Comparison of ENCODE assay signal across 20 mouse cellular contexts in the genomic region with DNA sequence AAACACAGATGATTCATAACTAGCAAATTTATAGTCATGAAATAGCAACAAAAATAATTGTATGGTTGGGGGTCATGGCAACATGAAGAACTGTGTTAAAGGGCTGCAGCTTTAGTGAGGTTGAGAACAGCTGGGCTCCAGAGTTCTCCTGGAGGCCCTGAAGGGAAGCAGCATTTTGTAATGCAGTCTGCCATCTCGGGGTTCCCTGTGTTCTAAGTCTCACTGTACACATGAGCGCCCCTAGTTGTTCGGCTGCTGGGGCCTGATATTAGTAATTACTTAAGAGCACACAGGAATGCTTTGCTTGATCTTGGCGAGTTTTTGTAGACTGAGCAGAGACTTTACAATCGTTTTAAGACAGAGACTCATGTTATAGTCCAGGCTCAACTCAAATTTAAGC. TPM values are rescaled to one million over a fixed set of nuclear protein-coding genes. Genes with fewer than 3 reads are reported as not detected.
DNase-seq lines count a peak whose midpoint lies in the region; ATAC-seq and TF ChIP-seq lines count a peak whose summit lies in the region.
"Had no signal": no experiment of that assay in that cellular context is flagged by ENCODE, and none has a peak within 500 bp of the region (broad histone marks: within the 10 kb centered on the region; RNA-seq: fewer than 3 reads in every experiment).

No protein-coding gene starts in this region.

- no peak overlapping the region for H3K27ac ChIP-seq in intestine, embryonic 16.5 days (ENCODE audit: low read length)
- no peak overlapping the region for H3K27ac ChIP-seq in intestine, embryonic 15.5 days
- H3K27ac ChIP-seq in liver, embryonic 14.5 days, result no peak overlapping the region
- no peak overlapping the region for H3K27ac ChIP-seq in liver, embryonic 12.5 days
- H3K27ac ChIP-seq in liver, embryonic 15.5 days (replicated peaks), result no peak overlapping the region
- H3K27ac ChIP-seq: embryonic facial prominence, embryonic 10.5 days; forebrain, embryonic 13.5 days; gastrocnemius, adult 2 months; hindbrain, embryonic 10.5 days; hindbrain, embryonic 15.5 days had no signal

- H3K4me2 ChIP-seq in intestine, embryonic 16.5 days (ENCODE audit: low read depth, low read length), result 0 out of 2 replicates have a peak overlapping the region, but pooled peaks have one; percentile 14
- no peak overlapping the region for H3K4me2 ChIP-seq in intestine, embryonic 15.5 days (replicated peaks)
- H3K4me2 ChIP-seq in liver, embryonic 14.5 days (ENCODE audit: low read depth), result peak overlapping the region; percentile 37
- no peak overlapping the region for H3K4me2 ChIP-seq in liver, embryonic 12.5 days
- H3K4me2 ChIP-seq in liver, embryonic 15.5 days, result peak overlapping the region; percentile 37
- H3K4me2 ChIP-seq: forebrain, embryonic 13.5 days; hindbrain, embryonic 15.5 days had no signal

- no peak for TF ChIP-seq CTCF in liver, embryonic 14.5 days (IDR thresholded peaks at IDR 0.05; ENCODE audit: low read depth)

- no peak for TF ChIP-seq EP300 in liver, embryonic 14.5 days (IDR thresholded peaks at IDR 0.05; ENCODE audit: low read depth)

- no peak overlapping the region for H3K9ac ChIP-seq in intestine, embryonic 16.5 days (ENCODE audit: low read depth, low read length)
- H3K9ac ChIP-seq in intestine, embryonic 15.5 days, result no peak overlapping the region
- no peak overlapping the region for H3K9ac ChIP-seq in liver, embryonic 14.5 days (replicated peaks)
- no peak overlapping the region for H3K9ac ChIP-seq in liver, embryonic 12.5 days
- H3K9ac ChIP-seq in liver, embryonic 15.5 days, result no peak overlapping the region
- H3K9ac ChIP-seq: forebrain, embryonic 13.5 days; hindbrain, embryonic 15.5 days had no signal

- H3K27me3 ChIP-seq in intestine, embryonic 16.5 days (replicated peaks; ENCODE audit: control insufficient read depth, insufficient read depth, low read length), result no peaks in the 10 kb centered on the region
- H3K27me3 ChIP-seq in intestine, embryonic 15.5 days (replicated peaks), result no peaks in the 10 kb centered on the region
- no peaks in the 10 kb centered on the region for H3K27me3 ChIP-seq in liver, embryonic 14.5 days (ENCODE audit: control insufficient read depth, insufficient read depth, low read length)
- H3K27me3 ChIP-seq in liver, embryonic 12.5 days (replicated peaks), result no peaks in the 10 kb centered on the region
- H3K27me3 ChIP-seq in liver, embryonic 15.5 days, result no peaks in the 10 kb centered on the region
- H3K27me3 ChIP-seq: CH12.LX; forebrain, embryonic 13.5 days; hindbrain, embryonic 15.5 days had no signal

- H3K4me3 ChIP-seq in intestine, embryonic 16.5 days (ENCODE audit: low read length), result no peak overlapping the region; the same call in 1 of the 2 replicates
- H3K4me3 ChIP-seq in intestine, embryonic 15.5 days (replicated peaks), result no peak overlapping the region
- peak overlapping the region in 1 of 2 experiments; percentile 28; a peak in 2 of 4 replicates for H3K4me3 ChIP-seq in liver, embryonic 14.5 days (ENCODE audit: insufficient read depth in 1 of 2, low read depth in 2 of 2, low read length in 2 of 2)
- no peak overlapping the region for H3K4me3 ChIP-seq in liver, embryonic 12.5 days
- H3K4me3 ChIP-seq in liver, embryonic 15.5 days (replicated peaks), result peak overlapping the region; percentile 38
- H3K4me3 ChIP-seq: embryonic facial prominence, embryonic 10.5 days; forebrain, embryonic 13.5 days; gastrocnemius, adult 2 months; hindbrain, embryonic 10.5 days; hindbrain, embryonic 15.5 days had no signal

- no peak for ATAC-seq in intestine, embryonic 16.5 days
- no peak for ATAC-seq in intestine, embryonic 15.5 days
- no peak for ATAC-seq in liver, embryonic 14.5 days (ENCODE audit: insufficient read depth)
- ATAC-seq in liver, embryonic 12.5 days, result no peak
- no peak for ATAC-seq in liver, embryonic 15.5 days (ENCODE audit: insufficient read depth)
- ATAC-seq: forebrain, embryonic 13.5 days had no signal

- 89% methylated on average over 5 of the region's 5 CpGs for WGBS in intestine, embryonic 16.5 days
- 84% methylated on average over 5 of the region's 5 CpGs for WGBS in intestine, embryonic 15.5 days
- 58% methylated on average over 5 of the region's 5 CpGs for whole genome bisulfite sequencing in liver, embryonic 14.5 days (ENCODE audit: insufficient replicate concordance)
- whole genome bisulfite sequencing in liver, embryonic 12.5 days (ENCODE audit: insufficient replicate concordance), result 63% methylated on average over 5 of the region's 5 CpGs
- 65% methylated on average over 5 of the region's 5 CpGs for WGBS in liver, embryonic 15.5 days (ENCODE audit: insufficient replicate concordance)

- H3K9me3 ChIP-seq in intestine, embryonic 16.5 days (ENCODE audit: control insufficient read depth, low read length), result no peaks in the 10 kb centered on the region
- no peaks in the 10 kb centered on the region for H3K9me3 ChIP-seq in intestine, embryonic 15.5 days
- H3K9me3 ChIP-seq in liver, embryonic 14.5 days (ENCODE audit: control insufficient read depth, low read length), result no peaks in the 10 kb centered on the region
- H3K9me3 ChIP-seq in liver, embryonic 12.5 days (replicated peaks), result no peaks in the 10 kb centered on the region
- H3K9me3 ChIP-seq in liver, embryonic 15.5 days (replicated peaks), result no peaks in the 10 kb centered on the region
- H3K9me3 ChIP-seq: embryonic facial prominence, embryonic 10.5 days; forebrain, embryonic 13.5 days; hindbrain, embryonic 10.5 days; hindbrain, embryonic 15.5 days had no signal

- H3K36me3 ChIP-seq in intestine, embryonic 16.5 days (ENCODE audit: control insufficient read depth, insufficient read depth, low read length), result no peaks in the 10 kb centered on the region
- no peaks in the 10 kb centered on the region for H3K36me3 ChIP-seq in intestine, embryonic 15.5 days
- no peaks in the 10 kb centered on the region for H3K36me3 ChIP-seq in liver, embryonic 14.5 days (replicated peaks; ENCODE audit: control insufficient read depth, insufficient read depth, low read depth)
- no peaks in the 10 kb centered on the region for H3K36me3 ChIP-seq in liver, embryonic 12.5 days
- H3K36me3 ChIP-seq in liver, embryonic 15.5 days (replicated peaks), result no peaks in the 10 kb centered on the region
- H3K36me3 ChIP-seq: embryonic facial prominence, embryonic 10.5 days; hindbrain, embryonic 10.5 days; hindbrain, embryonic 15.5 days had no signal

- H3K4me1 ChIP-seq in intestine, embryonic 16.5 days (ENCODE audit: control insufficient read depth, insufficient read depth, low read length), result 0 out of 2 replicates have a peak, but pooled peaks cover 3% of the 10 kb centered on the region
- 0 out of 2 replicates have a peak, but pooled peaks cover 3% of the 10 kb centered on the region for H3K4me1 ChIP-seq in intestine, embryonic 15.5 days (replicated peaks)
- peaks cover 0 to 2% of the 10 kb centered on the region in 2 experiments; a peak in 1 of 4 replicates for H3K4me1 ChIP-seq in liver, embryonic 14.5 days (replicated peaks; ENCODE audit: control insufficient read depth in 2 of 2, insufficient read depth in 2 of 2, low read length in 1 of 2)
- H3K4me1 ChIP-seq in liver, embryonic 12.5 days, result no peaks in the 10 kb centered on the region
- no peaks in the 10 kb centered on the region for H3K4me1 ChIP-seq in liver, embryonic 15.5 days (replicated peaks)
- H3K4me1 ChIP-seq: forebrain, embryonic 13.5 days; hindbrain, embryonic 10.5 days; hindbrain, embryonic 15.5 days had no signal

- no peak for DNase-seq in liver, embryonic 14.5 days (ENCODE audit: low read depth in 3 of 3, low spot score in 3 of 3)
- DNase-seq in T-cell, adult 2 months (ENCODE audit: low spot score), result no peak
- DNase-seq: adrenal gland, adult 8-10 months; adrenal gland, postnatal 36 days; cerebellum, adult 2 months; cerebellum, postnatal 10 days; gastrocnemius, adult 2 months; gastrocnemius, postnatal 25 days; heart, postnatal 10 days had no signal

RNA-seq across cellular contexts. Expression of gene Smlr1, which starts 1.6 kb away (rescaled TPM):
- polyA plus RNA-seq in intestine, embryonic 16.5 days (2015; fragmentation: Nextera tagmentation; extraction: Ambion mirVana), result 22.0 and 35.6 TPM in 2 replicates
- polyA plus RNA-seq in intestine, embryonic 15.5 days (2015; fragmentation: Nextera tagmentation; extraction: Ambion mirVana), result 9.3 and 12.8 TPM in 2 replicates
- polyA plus RNA-seq in liver, embryonic 14.5 days (2012; rRNA removed), result 16.5 and 18.3 TPM in 2 replicates
- 14.3 and 17.7 TPM in 2 replicates for polyA plus RNA-seq in liver, embryonic 14.5 days (2014; fragmentation: Nextera tagmentation; extraction: Ambion mirVana)
- 4.9 and 5.0 TPM in 2 replicates for polyA plus RNA-seq in liver, embryonic 12.5 days (2016; fragmentation: Nextera tagmentation; extraction: Ambion mirVana)
- polyA plus RNA-seq in liver, embryonic 15.5 days (2015; fragmentation: Nextera tagmentation; extraction: Ambion mirVana), result 22.3 and 23.6 TPM in 2 replicates
- polyA plus RNA-seq: cerebellum, adult 2 months; embryonic facial prominence, embryonic 10.5 days; embryonic facial prominence, embryonic 14.5 days; forebrain, embryonic 13.5 days; heart, embryonic 14.5 days; hindbrain, embryonic 10.5 days; hindbrain, embryonic 15.5 days had no signal

Comparison
In these comparisons a context has a peak if more than half of its experiments do, and no peak if none do; other contexts are left out.
1. H3K4me2 ChIP-seq: peak in intestine, embryonic 16.5 days (single experiment), liver, embryonic 14.5 days (single experiment) and liver, embryonic 15.5 days (single experiment); none in intestine, embryonic 15.5 days (single experiment) and liver, embryonic 12.5 days (single experiment).